Mouse (Mus musculus): ENCODE data around the gene Rnf212b.

DNA sequence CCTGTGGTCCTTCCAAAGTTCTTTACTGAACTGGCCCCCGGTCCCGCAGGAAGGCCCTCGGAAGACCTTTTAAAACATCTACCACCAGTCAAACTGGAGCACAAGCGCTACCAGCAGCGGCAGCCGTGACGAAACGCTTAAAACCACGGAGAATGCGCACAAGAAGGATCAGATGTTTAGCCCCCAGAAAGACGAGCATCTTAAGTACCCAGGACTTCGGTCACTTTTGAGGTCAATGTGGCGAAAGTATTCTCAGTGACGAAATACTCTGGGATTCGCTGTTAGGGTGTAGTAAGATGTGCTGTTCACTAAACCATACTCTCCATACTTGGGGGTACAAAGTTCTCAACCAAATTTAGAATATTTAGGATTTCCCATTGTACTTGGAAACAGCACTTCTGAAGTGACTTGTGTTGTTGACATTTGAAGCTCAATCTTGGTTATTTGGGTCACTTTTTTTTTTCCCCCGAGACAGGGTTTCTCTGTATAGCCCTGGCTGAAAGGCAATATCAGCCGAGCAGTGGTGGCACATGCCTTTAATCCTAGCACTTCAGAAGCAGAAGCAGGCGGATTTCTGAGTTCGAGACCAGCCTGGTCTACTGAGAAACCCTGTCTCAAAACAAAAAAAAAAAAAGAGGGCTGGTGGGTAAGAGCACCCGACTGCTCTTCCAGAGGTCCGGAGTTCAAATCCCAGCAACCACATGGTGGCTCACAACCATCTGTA is 50.5 kb downstream of the Rnf212b start:
- TF ChIP-seq CTCF (IDR thresholded peaks at IDR 0.05; ENCODE audit: control insufficient read depth, insufficient read depth, low read length) (no peak), POLR2A (IDR thresholded peaks at IDR 0.05; ENCODE audit: borderline replicate concordance, control insufficient read depth, low read depth, low read length) (no peak)

All from bone marrow, adult 2 months (tissue).